Mouse (Mus musculus) urinary bladder, postnatal 4 days (tissue): ENCODE measurements at regions not wholly inside any gene's neighbourhood (a gene's known extent, or its start where the extent isn't known, plus 50 kb on each side); places are given as distances from the start of the nearest gene placed in this dataset.

Experiments
- DNase-seq, 2 experiments: peaks; one replicate each; pipeline ENCODE4 v3.0.0; 2021 to 2022; ENCODE audit warnings: low spot score in 2 of 2

DNA sequence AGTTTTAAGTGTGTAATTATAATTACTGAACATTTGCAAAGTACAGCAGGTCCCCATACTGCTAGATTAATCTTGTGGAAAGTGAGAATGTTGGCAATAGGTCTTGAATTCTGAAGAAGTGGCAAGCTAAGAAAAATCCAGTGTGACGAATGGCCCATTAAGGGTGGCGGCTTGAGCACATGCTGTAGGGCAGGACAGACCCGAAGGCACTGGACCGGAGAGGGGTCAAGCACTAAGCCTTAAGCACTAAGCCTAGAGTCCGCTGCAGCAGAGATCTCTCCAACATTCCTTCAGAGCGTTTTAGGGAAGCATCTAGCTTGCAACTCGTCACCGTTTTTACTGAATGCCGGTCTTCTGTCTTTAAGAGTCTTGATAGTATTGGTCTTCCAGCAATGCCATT lies 105.6 kb downstream of the Aldh8a1 start:
- DNase-seq: no peak

DNA sequence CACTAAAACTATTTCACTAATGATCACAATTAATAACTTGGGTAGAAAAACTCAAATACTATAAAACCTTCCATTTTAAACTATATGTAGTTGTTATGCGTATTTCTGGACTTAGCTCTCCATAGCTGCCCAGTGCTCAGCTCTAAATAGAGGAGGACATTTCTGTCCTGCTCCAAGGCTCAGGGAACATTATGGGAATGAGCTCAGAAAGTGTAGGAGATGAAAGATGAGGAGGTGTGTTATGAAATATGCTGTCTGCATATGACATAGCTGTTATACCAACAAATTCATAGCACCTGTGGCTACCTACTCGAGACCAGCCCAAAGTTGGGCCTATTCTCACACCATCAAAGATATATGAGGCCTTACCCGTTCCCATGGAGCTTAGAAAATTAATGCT lies 106.3 kb downstream of the Aldh8a1 start:
- DNase-seq: no peak

DNA sequence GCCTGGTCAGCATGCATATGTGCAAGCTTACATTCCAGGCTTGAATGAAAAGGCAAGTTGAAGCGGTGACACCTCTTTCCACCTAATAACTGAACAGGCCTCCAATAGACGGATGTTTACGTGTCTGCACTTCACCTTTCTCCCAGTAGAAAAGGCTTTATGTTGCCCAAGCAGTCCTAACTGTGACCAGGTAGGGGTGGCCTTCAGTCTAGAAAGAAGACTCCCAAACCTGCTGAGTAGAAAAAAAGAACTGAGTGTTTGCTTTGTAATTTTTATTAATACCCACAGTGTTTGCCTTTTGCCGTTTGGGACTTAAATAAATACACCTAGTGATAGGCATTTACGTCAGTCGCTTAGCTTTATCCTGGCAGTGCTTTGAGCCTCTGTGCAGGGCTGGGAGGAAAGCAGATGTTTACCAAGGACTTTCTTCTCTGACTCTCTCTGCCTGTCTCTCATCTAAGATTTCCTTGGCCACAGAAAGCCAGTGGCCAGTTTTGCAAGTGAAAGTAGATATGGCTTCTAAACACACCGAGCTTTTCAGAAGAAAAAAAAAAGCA lies 104.5 kb upstream of the 1700020N01Rik start:
- no peak for DNase-seq

DNA sequence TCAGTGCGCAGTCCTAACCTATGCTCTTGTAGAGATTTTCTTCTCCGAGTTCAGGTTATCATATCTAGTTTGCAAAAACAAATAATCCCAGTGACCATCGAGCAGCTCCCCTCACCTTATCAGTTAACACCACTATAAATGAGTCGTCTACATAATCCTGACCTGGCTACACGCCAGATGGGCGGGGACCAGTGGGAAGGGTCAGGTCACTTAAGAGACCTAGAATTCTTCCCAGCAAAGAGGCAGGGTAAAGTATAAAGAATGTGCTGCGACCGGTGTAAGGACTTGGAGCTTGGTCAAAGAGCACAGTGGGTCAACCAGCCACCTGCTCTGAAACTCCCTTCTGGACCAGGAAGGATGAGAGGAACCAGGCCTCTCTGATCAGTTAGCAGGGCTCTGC lies 102.0 kb upstream of the 1700020N01Rik start:
- DNase-seq: no peak

DNA sequence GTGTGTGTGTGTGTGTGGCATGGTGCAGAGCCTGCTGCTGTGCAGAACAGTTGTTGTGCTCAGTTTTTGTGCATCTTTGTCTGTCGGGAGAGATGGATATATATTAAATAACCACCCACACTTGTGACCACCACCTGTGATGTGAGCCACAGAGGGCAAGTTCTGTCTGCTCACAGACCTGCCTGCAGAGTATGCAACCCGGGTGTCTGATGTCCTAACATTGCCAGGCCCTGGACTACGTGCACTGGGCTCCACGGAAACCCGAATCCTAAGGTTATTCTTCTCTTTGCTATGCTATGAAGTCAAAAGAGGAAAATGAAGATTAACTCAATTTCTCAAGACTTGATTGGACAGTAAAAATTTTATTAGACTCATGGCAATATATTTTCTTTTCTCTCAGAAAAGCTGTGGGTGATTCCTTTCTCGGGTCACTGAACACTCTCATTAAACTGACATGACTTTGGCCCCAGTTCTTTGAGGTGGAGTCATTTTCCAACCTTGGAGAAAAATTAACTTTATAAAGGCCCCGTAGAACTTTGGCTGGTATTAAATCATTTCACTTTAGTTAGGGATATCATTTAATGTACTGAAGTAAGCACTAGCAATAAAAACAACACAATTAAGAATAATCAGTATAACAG lies 100.6 kb upstream of the 1700020N01Rik start:
- no peak for DNase-seq

DNA sequence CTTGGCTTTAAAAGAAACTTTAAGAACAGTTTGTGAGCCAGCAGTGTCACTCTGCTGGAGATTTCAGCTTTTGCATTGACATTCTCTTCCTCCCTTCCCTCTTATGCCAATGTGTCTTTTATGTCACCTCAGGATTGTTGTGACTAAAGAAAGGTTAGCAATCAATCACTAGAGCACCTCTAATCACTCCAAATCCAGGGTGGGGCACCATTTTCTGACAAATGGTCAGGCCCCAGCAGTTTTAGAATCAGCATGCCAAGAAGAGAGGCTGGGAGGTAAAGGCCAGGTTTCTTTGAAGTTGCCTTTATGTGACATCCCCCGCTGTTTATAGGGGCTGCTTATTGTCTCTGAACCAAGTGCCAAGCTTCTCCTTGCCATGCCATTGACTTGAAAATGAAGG lies 98.4 kb upstream of the 1700020N01Rik start:
- no peak for DNase-seq

DNA sequence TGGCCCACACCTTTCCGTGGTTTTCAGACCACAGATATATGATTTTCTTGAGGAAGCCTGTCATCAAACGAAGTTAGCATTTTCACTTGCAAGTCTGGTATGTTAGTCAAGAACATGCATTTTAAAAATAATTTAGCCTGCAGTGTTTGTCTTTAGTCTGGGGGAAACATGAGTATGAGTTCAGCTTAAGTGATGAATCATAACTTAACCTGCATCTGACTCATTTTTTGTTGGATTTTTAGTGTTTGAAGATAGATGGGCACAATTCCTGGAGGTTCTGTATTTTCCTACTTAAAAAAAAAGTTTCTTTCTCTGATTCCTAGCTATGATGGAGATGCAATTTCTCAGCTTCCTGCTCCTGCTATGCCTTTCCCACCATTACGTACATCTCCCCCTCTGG lies 95.8 kb upstream of the 1700020N01Rik start:
- DNase-seq: no peak

DNA sequence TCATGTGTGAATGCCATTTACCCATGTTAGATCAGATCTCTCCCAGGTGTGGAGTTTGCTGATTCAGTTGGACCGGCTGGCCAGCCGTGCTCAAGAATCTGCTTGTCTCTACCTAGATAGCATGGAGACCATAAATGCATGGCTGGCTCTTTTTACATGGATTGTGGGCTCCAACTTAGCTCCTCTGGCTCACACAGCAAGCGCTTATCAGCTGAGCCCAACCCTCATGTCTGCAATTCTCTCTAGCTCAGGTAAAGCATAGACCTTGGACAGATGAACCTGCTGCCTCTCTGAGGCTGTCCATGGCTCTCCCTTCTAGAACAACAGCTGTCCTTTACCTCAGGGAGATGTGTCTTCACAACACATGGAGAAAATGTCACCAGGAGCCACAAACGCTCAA lies 94.8 kb upstream of the 1700020N01Rik start:
- no peak for DNase-seq

DNA sequence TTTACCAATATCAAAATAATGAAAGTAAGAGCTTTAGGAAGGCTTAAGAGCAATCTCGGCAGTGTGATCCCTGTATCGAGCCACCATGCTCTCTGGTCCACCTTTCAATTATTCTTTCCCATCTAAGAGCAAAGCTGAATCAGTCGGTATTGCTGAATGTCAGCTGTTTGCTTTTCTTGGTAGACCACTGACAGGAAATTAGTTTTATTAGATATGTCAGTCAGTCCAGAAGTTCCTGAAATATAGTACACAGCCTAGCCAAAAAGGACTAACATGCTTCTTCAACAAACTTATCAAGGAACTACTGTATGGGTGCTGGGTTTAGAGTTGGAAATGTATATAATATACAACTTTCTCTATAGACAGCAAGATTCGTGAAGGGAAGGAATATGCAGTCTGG lies 91.3 kb upstream of the 1700020N01Rik start:
- no peak for DNase-seq

DNA sequence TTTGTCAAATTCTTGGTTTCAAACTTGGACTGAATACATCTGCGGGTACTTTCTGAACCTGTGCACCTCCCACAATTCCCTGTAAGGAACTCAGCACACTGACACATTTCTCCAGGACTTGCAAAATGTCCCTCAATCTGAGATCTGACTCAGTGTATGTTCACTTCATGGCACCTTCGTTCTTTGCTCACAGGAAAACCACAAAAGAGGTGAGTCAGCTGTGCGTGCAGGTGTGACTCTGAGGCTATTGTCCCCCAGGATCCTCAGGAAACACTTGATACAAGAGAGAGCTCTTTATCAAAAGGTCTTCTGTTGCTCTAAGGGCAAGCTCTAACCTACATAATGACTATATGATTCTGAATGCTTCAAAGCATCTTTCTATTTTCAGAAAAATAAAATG lies 88.5 kb upstream of the 1700020N01Rik start:
- DNase-seq: no peak

DNA sequence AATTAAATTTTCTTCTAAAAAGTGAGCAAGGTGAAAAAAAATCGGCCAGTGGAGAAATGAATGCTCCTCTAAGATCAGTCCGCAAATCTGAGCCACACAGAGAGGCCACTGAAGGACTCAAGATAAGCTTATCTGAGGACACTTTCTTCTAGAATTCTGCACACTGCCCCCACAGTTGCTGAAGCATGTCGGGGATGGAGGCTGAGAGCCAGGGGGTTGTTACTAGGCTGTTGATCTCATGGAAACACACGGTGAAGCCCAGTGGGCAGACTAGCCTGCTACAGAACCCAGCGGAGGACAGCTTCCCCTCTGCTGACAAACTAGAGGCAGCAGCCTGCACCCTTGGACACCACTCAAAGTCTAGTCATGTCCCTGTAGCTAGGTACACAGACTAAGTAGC lies 81.6 kb upstream of the 1700020N01Rik start:
- DNase-seq: no peak

DNA sequence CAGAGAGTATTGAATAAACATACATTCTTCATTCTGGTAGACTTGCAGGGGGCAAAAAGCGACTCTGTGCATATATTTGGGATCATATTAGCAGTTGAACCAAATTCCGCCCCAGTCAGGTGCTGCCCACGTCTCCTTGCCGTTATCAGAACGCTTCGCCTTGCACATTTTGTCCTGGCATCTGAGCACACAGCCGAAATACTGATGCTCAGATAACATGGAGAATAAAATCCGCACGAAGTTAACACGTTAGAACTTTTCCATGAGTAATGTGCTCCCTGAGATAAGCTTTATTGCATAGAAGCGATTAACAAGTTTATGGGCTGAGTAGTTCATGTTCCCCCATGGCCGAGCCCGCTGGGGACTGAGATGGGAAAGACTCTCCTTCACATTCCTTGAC lies 80.5 kb upstream of the 1700020N01Rik start:
- DNase-seq: no peak

DNA sequence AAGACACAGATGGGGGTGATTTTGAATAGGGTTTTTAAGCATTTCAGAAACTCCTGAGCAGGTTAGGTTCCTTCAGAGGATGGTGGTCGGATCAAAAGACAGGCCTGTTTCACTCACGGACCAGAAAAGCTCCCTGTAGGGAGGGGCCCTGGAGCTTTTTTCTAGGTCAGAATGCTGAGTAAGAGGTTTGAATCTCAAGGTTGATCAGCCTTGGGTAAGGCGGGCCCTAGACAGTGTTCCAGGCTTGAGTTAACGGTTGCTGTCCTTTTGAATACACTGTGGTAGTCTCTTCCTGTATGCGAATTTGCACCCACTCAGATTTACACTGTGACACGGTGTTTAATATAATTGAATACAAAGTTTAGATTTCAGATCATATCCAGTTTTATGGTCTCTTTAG lies 75.2 kb upstream of the 1700020N01Rik start:
- no peak for DNase-seq

DNA sequence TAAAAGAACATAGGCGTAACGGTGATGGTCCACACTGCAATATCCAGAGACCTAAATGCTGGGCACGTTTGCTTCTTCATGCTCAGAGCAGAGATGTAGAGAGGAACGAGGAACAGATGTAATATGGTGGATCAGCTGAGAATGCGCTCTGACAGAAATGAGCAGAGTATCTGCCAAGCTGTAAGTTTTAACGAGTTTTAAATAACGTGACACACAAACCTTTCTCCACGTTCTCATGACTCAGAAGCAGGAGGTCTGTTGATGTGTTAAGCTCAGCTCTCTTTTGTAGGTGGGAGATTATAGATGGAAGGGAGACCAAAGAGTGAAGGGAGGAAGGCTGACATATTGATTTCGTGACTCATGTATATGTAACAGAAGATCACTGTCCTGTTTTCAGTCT lies 72.1 kb upstream of the 1700020N01Rik start:
- no peak for DNase-seq

DNA sequence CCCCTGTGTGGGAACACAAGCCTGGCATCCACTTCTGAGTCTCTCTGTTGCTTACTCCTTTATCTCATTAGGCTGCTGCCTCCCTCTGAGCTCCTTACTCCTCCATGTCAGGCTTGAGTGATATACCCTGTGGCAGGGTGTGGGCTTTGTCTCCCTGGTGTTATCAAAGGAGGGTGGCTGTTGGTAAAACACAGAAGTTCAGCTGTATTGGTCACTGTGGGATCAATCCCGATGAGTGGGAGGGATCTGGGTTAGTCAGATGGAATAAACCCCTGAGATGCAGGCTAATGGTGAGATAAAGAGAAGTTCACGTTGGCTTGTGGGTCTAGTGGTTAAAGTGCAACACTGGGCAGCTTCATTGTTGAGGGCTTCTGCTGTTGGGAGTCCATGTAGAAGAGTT lies 67.4 kb upstream of the 1700020N01Rik start:
- no peak for DNase-seq

DNA sequence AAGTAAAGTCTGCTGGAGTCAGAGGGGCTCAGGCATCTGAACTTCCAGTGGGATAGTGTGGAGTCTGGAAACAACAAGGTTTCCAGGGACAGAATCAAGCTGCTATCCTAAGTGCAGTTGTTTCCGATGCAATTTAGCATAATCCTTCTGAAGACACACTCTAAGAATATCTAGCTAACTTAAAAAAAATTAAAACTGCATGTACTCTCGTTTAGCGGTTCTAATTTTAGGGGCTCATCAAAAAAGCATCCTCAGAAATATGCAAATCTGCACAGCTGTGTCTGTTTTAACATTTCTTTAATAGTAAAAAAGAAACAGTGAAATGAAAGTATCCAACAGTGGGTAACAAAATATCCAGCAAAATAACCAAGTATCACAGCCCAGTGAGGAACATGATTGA lies 64.5 kb upstream of the 1700020N01Rik start:
- DNase-seq: no peak

DNA sequence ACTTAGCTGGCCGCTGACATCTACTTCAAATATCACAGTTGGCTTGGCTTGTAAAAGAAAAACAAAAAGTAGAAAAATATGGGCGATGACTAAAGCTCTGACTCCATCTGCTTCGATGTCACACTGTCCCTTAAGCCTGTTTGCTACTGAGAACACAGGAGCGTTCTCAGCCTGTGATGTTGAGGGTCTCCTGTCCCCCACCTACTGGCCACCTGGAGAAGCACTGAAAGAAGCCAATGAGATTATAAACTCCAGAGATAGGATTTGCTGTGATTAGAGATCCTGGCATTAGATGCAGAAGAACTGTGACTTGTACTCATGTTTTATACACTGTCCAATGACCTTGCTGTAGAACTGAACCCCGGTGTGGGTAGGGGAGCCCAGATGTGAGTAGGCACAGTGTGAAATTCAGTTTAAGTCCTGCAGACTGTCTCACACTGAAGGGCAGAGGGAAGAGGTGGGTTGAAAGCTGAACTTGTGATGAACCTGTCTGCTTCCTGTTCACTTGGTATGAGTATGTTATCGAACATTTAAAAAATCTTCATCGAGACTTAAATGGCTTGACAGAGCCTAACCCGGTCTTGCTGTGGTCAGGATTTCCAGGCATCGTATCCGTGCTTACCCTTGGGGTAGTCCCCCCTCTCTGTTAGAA lies 63.7 kb upstream of the 1700020N01Rik start:
- no peak for DNase-seq

DNA sequence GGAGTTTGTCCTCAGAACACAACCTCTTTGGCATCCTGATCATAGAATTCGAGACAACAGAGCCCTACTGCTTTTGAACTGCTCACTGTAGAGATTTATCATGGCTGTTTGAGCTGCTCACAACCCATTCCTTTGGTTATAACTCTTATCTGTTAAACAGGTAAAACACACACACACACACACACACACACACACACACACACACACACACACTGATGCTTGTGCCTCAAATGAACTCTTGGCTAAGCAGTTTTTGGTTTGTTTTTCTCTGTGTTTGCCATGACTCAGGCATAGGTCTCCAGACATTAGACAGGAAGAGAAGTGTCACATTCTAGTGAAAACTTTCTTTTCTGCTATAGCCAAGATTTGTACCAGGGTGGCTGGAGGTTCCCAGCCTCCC lies 60.8 kb upstream of the 1700020N01Rik start:
- DNase-seq: no peak

DNA sequence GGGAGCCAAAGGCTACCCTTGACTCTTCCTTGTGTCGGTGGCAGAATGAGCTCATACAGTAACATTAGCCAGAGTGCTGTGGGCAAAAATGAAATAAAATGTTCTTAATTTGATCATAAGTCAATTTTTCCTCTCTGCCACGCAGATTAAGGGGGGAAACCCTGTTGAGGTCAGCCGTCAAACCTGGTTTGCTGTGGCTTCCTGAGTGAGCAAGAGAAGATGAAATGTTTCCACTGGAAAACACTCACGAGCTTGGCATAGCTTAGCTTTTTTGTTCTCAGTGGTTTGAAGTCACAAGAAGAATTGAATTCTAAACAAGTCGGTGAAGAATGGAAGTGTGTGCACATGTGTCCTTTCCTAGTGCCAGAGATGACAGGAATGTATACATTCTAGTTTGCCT lies 57.3 kb upstream of the 1700020N01Rik start:
- no peak for DNase-seq

DNA sequence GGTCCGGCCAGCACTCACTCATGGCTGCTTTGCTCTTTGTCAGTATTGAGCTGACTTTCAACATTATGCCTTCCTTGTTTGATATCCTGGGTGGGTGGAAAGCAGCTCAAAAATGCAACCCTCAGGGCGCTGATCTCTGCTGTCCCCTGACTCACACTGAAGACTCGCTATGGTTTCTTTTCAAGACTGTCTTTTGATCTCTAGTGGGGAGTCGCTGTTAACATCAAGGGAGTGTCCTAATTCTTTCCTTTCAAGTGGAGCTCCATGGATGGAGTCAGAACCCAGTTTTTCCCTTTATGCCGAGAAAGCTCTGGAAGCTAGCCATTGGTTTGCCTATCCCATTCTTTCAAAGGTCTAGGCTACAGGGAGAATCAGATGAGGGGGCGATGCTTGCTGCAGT lies 54.5 kb upstream of the 1700020N01Rik start:
- DNase-seq: no peak
